Mouse (Mus musculus) telencephalon, adult 2 months (tissue): ENCODE results near the gene Usp46.
A peak's percentile ranks its signal among the peaks of the same experiment; 100 is the strongest.
"Not testable (repeated sequence)": the region's sequence is repeated elsewhere in the genome, so short reads cannot be mapped to it uniquely, and the experiment has no call there.

Experiments
- DNase-seq: peaks from one replicate; pipeline ENCODE4 v3.0.0-alpha.2; 2011; ENCODE audit warnings: low read depth, low spot score

Gene Usp46

DNA sequence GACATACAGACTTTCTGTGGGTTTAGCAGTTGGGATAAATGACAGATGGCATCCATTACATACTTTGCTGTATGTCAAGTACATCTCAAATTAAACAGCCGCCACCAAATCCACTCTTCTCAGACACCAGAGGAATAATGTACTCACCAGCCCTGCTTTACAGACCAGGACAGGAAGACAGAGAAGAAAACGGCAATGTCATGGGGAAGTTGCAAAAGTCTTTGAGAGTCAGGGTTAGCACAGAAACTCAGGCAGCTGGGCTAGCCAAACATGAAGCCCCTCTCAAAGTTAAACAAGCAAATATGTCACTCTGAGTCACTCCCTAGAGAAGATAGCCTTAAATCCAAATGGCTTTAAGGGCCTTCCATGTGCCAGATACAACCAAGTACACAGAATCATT lies 40.0 kb downstream of the Usp46 start:
- no peak for DNase-seq

GRCm38 (mm10) chr5:74020506-74020905 lies 47.7 kb downstream of the Usp46 start:
- DNase-seq, result no peak

GRCm38 (mm10) chr5:74018870-74019565 lies 49.2 kb downstream of the Usp46 start:
- no peak for DNase-seq

DNA sequence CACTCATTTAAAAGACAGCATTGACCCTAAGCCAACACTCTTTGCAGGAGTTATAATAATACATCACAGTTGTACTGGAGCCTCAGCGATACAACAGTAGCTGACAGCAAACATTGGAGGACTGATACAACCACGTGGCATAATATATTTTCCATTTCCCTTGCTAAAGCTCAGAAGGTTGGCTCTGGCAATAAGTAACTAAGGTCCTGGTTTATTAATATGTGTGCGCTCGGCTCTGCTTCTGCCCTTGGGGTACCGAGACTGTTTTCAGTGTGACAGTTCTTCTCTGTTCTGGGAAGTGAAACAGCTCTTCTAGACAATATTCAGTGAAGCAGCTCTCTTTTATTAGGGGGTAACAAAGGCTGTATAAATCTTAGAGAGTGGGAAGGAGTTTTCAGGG lies 50.7 kb downstream of the Usp46 start:
- DNase-seq, result no peak

DNA sequence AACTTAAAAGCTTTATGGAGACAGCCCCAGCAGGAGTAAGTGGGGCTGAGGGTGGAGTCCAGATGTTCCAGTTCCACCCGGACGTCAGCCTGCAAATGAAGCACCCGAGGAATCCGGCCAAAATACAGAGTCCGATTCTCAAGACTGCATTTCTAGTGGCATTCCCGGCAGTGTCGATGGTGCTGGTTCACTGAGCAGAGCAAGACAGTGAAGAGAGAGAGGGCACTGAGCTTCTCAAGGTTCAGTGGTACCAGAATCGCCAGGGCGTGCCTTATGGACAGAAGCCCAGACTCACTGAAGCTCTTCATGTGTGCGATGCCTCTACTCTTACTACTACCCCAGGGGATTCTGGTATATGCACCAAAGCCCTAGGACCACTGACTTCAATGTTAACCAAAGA lies 56.6 kb downstream of the Usp46 start:
- no peak for DNase-seq

DNA sequence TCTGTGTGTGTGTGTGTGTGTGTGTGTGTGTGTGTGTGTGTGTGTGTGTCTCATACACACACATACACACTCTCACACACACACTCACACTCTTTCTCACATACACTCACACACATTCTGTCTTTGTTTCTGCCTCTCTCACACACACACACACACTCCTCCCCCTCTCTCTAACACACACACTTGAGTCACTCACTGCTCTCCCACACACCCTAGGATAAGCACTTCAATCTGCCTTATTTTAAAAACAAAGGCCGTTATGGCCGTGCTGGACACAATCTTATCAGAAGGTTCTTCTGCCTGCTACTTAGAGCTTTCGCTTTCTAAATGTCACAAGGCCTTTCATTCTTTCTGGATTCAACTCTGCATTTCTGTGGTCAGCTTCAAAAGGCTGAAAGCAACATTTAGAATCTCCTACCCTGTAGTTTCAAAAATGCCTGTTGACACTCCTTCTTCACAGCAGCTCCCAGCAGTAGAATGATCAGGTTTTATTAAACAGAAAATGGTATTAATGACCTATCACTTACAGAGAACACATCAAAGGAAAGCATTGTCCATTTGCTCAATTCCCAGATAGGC lies 60.6 kb downstream of the Usp46 start:
- DNase-seq, result peak; percentile 66

GRCm38 (mm10) chr5:74005936-74006335 lies 62.3 kb downstream of the Usp46 start:
- no peak for DNase-seq

DNA sequence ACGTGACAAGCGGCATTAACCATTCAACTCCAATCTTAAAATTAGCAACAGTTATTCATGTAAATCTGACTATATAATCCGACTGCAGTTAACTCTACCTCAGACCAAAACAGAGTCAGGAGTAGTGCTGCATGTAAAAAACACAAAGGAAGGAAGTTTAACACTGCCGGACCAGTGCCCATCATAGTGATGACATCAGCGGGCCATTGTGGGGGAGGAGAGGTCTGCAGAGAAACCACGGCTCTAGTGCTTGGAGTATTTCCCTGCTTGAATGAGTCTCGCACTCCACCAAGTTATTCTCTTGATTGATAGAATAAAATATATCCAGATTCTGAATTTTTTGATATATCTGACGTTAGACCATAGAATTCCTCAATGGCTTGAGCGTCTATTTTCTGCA lies 66.5 kb downstream of the Usp46 start:
- no peak for DNase-seq

DNA sequence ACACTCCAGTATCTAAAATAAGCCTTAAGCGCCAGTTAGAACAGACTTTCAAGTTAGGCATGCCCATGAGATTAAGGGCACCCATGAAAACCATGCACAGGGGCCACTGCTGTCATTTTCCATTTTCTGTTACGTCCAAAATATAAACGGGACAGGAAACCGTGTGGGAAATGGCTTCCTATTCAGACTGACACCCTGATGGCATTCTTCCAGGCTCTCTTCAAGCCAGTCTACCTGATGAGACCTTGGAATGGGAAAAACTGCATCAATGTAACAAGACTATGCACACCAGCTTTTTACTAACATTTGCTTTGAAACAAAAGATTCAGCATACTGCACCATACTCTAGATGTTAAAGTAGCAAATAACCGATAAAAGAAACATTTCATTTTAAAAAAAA lies 69.3 kb downstream of the Usp46 start:
- no peak for DNase-seq

- no peak for DNase-seq
Observed at GRCm38 (mm10) chr5:73994850-73995249, 73.4 kb downstream of the Usp46 start.

- DNase-seq, result no peak
Observed at GRCm38 (mm10) chr5:73993538-73993937, 74.7 kb downstream of the Usp46 start.

DNA sequence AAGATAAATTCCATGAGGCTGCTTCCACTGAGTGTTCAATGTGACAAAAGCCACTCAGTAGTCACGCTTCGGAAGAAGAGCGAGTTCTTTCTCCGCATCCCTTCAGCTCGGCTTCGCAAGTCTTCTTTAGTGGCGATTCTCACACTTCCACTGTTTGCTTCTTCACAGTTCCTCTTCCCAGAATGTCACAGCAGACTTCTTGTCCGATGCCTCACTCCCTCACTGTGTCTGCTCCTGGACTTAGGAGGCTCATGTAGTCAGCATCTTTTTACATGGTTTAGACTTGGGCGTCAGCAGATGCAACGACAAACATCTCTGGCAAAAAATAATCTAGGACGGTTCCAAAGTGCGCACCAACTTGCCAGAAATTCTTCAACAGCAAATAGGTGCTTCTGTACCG lies 75.9 kb downstream of the Usp46 start:
- peak; percentile 27 for DNase-seq

- no peak for DNase-seq
Observed at GRCm38 (mm10) chr5:73989532-73989931, 78.7 kb downstream of the Usp46 start.

DNA sequence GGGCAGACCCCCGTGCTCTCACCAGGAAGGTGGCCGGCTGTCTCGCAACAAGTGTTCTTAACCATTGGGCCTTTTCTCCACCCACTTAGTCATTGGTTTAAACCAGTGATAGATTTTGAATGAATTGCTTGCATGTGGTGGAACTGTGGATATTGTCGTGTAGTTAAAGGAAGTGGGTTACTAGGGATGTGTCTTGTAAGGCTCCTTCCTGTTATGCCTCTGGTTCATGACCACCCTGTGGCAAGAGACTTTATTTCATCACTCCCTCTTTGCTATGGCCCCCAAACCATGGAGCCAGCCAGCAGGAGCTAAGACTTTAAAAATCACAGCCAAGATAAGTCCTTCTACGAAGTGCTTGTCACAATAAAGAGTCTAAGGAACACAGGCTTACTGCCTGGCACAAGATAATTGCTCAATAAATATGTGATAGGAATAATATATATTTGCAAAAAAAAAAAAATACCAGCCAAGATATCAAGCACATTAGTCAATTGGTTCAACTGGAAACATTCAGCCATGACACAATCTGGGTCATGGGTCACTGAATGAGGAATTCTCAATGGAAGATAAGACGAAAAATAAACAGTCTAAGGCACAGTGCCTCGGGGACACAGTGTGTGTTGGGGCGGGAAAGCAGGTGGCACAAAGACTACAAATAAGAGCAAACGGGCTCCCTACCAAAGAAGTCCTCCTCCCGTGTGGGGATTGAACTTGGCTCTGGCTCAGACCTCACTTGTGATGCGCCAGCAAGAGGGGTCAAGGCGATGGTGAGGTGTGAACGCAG lies 80.3 kb downstream of the Usp46 start:
- no peak for DNase-seq

- DNase-seq, result no peak
Observed at GRCm38 (mm10) chr5:73977426-73977825, 90.8 kb downstream of the Usp46 start.

DNA sequence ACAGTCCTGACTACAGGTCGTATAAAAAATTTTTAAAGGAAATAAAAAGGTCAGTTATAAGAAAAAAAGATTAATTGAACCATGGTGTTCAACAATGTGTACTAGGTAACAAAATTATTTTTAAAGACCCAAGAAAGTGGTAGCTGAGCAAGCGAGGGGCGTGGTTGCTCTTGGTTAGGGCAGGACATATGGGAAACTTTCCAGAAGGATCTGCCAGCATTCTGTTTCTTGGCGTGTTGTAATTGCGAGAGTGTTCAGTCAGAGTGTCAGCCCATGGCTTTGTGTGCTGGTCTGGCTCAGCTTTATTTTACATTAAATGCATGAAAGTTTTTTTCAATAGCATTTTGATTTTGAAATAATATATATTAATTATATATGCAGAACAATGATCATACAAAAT lies 96.5 kb downstream of the Usp46 start:
- DNase-seq, result no peak

GRCm38 (mm10) chr5:73970024-73970628 lies 98.1 kb downstream of the Usp46 start:
- DNase-seq, result no peak

DNA sequence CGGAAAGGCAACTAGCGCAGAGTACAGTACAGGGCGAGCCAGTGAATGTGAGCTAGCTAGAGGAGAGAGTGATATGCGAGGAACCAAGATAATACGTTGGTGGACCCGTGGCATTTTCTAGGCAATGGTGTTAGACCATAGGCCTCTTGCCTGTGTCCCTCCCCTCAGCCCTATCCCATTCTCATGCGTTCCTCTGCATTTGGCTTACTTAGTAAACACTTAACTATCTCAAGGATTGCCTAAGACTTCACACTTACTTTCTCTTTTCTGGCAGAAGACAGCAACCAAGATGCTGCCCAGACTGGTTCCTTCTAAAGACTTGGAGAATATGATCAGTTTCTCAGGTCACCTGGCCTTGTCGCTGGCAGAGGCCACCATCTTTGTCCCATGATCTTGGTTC lies 98.9 kb downstream of the Usp46 start:
- no peak for DNase-seq

DNA sequence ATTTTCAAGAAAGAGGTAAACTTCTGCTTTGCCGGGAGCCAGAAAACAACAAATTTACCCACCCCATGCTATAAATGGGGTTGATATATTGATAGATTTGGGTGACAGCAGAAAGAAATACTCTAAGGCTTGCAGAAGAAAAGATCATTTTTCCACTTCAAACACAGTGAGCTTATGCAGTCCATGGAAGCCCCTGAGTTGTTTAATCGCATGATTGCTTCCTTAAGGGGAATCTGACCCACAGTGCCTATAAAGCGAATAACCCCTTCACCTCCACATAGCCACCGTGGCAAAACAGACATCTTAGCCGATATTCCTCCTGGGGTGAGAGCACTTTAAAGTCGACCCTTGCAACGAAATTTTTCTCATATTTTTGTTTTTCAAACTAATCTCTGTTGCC lies 108.5 kb downstream of the Usp46 start:
- DNase-seq, result no peak

GRCm38 (mm10) chr5:73958614-73959013 lies 109.6 kb downstream of the Usp46 start:
- not testable (repeated sequence) for DNase-seq

DNA sequence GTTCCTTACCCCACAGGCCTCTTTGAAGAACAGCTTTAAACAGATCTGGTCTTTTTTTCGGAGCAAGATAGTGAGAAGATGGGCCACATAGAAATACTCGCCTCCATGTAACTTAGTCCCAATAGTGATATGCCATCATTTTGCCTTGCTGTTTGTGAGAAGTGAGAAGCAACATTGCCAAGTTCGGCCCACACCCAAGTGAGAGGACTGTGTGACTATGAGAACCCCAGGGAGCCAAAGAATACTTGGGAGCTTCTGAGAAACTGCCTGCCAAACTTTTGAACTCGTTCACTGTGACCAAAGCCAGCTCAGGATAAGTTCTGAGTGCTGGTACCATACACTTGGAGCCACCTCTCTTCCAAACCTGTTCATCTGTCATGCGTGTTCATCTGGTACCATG lies 110.1 kb downstream of the Usp46 start:
- no peak for DNase-seq

- no peak for DNase-seq
Observed at GRCm38 (mm10) chr5:73955691-73956090, 112.5 kb downstream of the Usp46 start.
